Mouse (Mus musculus): ENCODE results near the gene Canx.

DNA sequence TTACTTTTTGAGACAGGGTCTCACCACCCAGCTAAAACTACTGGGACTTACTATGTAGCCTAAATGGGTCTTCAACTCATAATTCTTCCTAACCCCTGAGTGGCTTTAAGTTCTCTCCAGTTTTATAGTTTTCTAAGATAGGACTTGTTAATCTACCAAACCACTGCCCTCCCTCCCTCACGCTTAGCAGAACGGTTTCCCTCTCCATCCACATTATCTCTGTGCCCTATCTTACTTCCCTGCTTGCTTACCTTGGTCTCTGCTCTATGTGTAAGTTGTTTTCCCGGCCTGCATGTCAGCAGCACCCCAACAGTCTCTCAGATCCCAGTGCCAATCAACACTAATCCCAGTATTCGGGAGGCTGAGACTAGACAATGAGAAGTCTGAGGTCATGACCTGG is 11.4 kb upstream of the Canx start:
- TF ChIP-seq NRF1 (IDR thresholded peaks at IDR 0.05; ENCODE audit: low read depth, low read length) (no peak), CTCF (conservative IDR thresholded peaks at IDR 0.05 in 1 of 2, IDR thresholded peaks at IDR 0.05 in 1 of 2; ENCODE audit: low read depth in 2 of 2, low read length in 2 of 2) (no peak), TCF12 (IDR thresholded peaks at IDR 0.05; ENCODE audit: low read depth, low read length) (no peak), UBTF (IDR thresholded peaks at IDR 0.05; ENCODE audit: low read depth, low read length) (no peak), RAD21 (IDR thresholded peaks at IDR 0.05; ENCODE audit: low read depth, low read length) (no peak), EP300 (IDR thresholded peaks at IDR 0.05; ENCODE audit: low read length) (no peak), ZNF384 (IDR thresholded peaks at IDR 0.05; ENCODE audit: low read depth, low read length) (no peak), IRF4 (IDR thresholded peaks at IDR 0.05; ENCODE audit: low read depth, low read length) (no peak), ELF1 (IDR thresholded peaks at IDR 0.05; ENCODE audit: low read depth, low read length) (no peak), CHD1 (IDR thresholded peaks at IDR 0.05; ENCODE audit: low read depth, low read length) (no peak), JUND (conservative IDR thresholded peaks at IDR 0.05; ENCODE audit: low read depth, low read length) (no peak)

Data from CH12.LX (cell line).